Mouse (Mus musculus) testis, adult 2 months (tissue): ENCODE results near the gene Ccnd3. TPM values are rescaled to one million over a fixed set of nuclear protein-coding genes. Genes with fewer than 3 reads are reported as not detected.

Experiments used
- H3K27ac ChIP-seq: fragments of 200-500 bp; 2 replicates; pipeline ENCODE4 v1.5.1; 2012; ENCODE audit warnings: low read depth, low read length; ENCODE audit not compliant: control insufficient read depth, insufficient read depth
- H3K27me3 ChIP-seq: fragments of 200-500 bp; 2 replicates; pipeline ENCODE4 v1.6.1; 2012; ENCODE audit warnings: mild to moderate bottlenecking, low read length, moderate library complexity; ENCODE audit not compliant: control insufficient read depth, insufficient read depth
- H3K36me3 ChIP-seq: fragments of 200-500 bp; 2 replicates; pipeline ENCODE4 v1.6.1; 2012; ENCODE audit warnings: mild to moderate bottlenecking, low read length; ENCODE audit not compliant: control insufficient read depth, insufficient read depth
- H3K4me1 ChIP-seq: fragments of 200-500 bp; 2 replicates; pipeline ENCODE4 v1.6.1; 2012; ENCODE audit warnings: low read length; ENCODE audit not compliant: control insufficient read depth, insufficient read depth
- H3K4me3 ChIP-seq: fragments of 200-500 bp; 2 replicates; pipeline ENCODE4 v1.5.1; 2012; ENCODE audit warnings: low read depth, mild to moderate bottlenecking, low read length, moderate library complexity, mixed read lengths; ENCODE audit not compliant: control insufficient read depth
- CTCF ChIP-seq: fragments of 200-500 bp; IDR thresholded peaks from 2 replicates; pipeline ENCODE4 v1.5.1; 2012; ENCODE audit warnings: low read depth, mild to moderate bottlenecking, inconsistent platforms, low read length, moderate library complexity; ENCODE audit not compliant: control insufficient read depth, insufficient read depth, insufficient replicate concordance
- POLR2A ChIP-seq: fragments of 200-500 bp; IDR thresholded peaks from 2 replicates; pipeline ENCODE4 v1.6.1; 2012; ENCODE audit warnings: low read depth, mild to moderate bottlenecking, inconsistent platforms, low read length, moderate library complexity; ENCODE audit not compliant: control insufficient read depth
- polyA plus RNA-seq: library from polyadenylated mRNA; depleted of rRNA; stranded (reverse); fragments of >200 nt; gene quantifications from 2 replicates; pipeline ENCODE4 v1.2.3, GENCODE M21; 2012; rRNA removed

Gene Ccnd3
- 253 and 256 TPM in 2 replicates for polyA plus RNA-seq

- peaks cover 22% of the 10 kb centered on the region for H3K4me1 ChIP-seq
Observed at GRCm38 (mm10) chr17:47504941-47505346, at the start of gene Ccnd3. TSS of gene Ccnd3 (plus strand) at chr17:47505051.

GRCm38 (mm10) chr17:47458310-47458709 is 46.5 kb upstream of the Ccnd3 start:
- no peak for TF ChIP-seq POLR2A
- TF ChIP-seq CTCF = no peak

More at GRCm38 (mm10) chr17:47504941-47505346, at the start of gene Ccnd3:
- H3K27ac ChIP-seq = peak within 1 kb of the TSS; percentile 3; the same call in 1 of the 2 replicates
- H3K36me3 ChIP-seq = no peaks in the 10 kb centered on the region
- H3K27me3 ChIP-seq = no peaks in the 10 kb centered on the region
- no peak for TF ChIP-seq CTCF
- TF ChIP-seq POLR2A = peak; percentile 32; the same call in 1 of the 2 replicates
- H3K4me3 ChIP-seq = peak within 1 kb of the TSS; percentile 39

GRCm38 (mm10) chr17:47458936-47459335 is 45.9 kb upstream of the Ccnd3 start:
- no peaks in the 10 kb centered on the region for H3K36me3 ChIP-seq
- no peak for TF ChIP-seq POLR2A
- H3K27ac ChIP-seq = no peak overlapping the region
- H3K4me3 ChIP-seq = no peak overlapping the region
- H3K27me3 ChIP-seq = no peaks in the 10 kb centered on the region
- no peaks in the 10 kb centered on the region; the same call in 1 of the 2 replicates for H3K4me1 ChIP-seq

More at GRCm38 (mm10) chr17:47458310-47458709, 46.5 kb upstream of the Ccnd3 start:
- H3K4me1 ChIP-seq = no peaks in the 10 kb centered on the region; the same call in 1 of the 2 replicates
- no peak overlapping the region for H3K4me3 ChIP-seq
- H3K27me3 ChIP-seq = no peaks in the 10 kb centered on the region
- H3K27ac ChIP-seq = no peak overlapping the region
- no peaks in the 10 kb centered on the region for H3K36me3 ChIP-seq

GRCm38 (mm10) chr17:47459341-47459919 is 45.4 kb upstream of the Ccnd3 start:
- Histone ChIP-seq H3K27me3 (no peaks in the 10 kb centered on the region), H3K27ac (no peak overlapping the region; the same call in 1 of the 2 replicates), H3K4me3 (no peak overlapping the region), H3K4me1 (no peaks in the 10 kb centered on the region; the same call in 1 of the 2 replicates), H3K36me3 (no peaks in the 10 kb centered on the region)
- TF ChIP-seq POLR2A (no peak), CTCF (no peak)

GRCm38 (mm10) chr17:47461688-47462087 is 43.2 kb upstream of the Ccnd3 start:
- Histone ChIP-seq H3K27ac (no peak overlapping the region), H3K4me1 (no peaks in the 10 kb centered on the region; the same call in 1 of the 2 replicates), H3K27me3 (no peaks in the 10 kb centered on the region), H3K4me3 (no peak overlapping the region), H3K36me3 (no peaks in the 10 kb centered on the region)
- no peak for TF ChIP-seq POLR2A
- TF ChIP-seq CTCF = no peak

- TF ChIP-seq POLR2A (no peak), CTCF (no peak)
- Histone ChIP-seq H3K4me1 (no peaks in the 10 kb centered on the region; the same call in 1 of the 2 replicates), H3K36me3 (no peaks in the 10 kb centered on the region), H3K27ac (no peak overlapping the region), H3K27me3 (no peaks in the 10 kb centered on the region), H3K4me3 (no peak overlapping the region)
Observed at GRCm38 (mm10) chr17:47462209-47462608, 42.6 kb upstream of the Ccnd3 start.

GRCm38 (mm10) chr17:47462728-47463388 is 42.0 kb upstream of the Ccnd3 start:
- no peak for TF ChIP-seq POLR2A
- TF ChIP-seq CTCF = no peak
- Histone ChIP-seq H3K4me1 (peaks cover 1% of the 10 kb centered on the region; the same call in 1 of the 2 replicates), H3K27me3 (no peaks in the 10 kb centered on the region), H3K27ac (no peak overlapping the region), H3K36me3 (no peaks in the 10 kb centered on the region), H3K4me3 (no peak overlapping the region)
